23 mouse cellular contexts compared by ENCODE assay signal in the genomic region with DNA sequence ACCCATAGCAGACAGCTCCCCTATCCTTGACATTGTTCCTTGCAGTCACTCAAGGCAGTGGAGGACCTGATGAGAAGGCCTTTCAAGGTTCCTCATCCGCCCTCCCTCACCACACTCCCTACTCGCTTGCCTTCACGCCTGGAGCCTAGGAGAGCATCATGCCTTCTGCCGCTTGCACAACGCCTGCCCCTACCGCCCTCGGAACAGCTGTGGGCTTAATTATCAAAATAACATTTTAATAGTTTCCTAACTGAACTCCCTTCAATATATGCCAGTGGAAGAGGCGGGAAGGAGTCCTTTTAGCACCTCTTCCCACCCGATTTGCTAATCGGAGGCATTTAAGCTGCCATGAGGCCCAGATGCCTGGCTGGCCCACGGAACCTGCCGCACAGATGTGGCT.
DNase-seq lines count a peak whose midpoint lies in the region; TF ChIP-seq lines count a peak whose summit lies in the region.
"Had no signal": no experiment of that assay in that cellular context is flagged by ENCODE, and none has a peak within 500 bp of the region (broad histone marks: within the 10 kb centered on the region; RNA-seq: fewer than 3 reads in every experiment).

No protein-coding gene starts in this region.

- peaks cover 29% of the 10 kb centered on the region for H3K4me1 ChIP-seq in embryonic facial prominence, embryonic 10.5 days
- no peaks in the 10 kb centered on the region for H3K4me1 ChIP-seq in thymus, adult 2 months (replicated peaks; ENCODE audit: control insufficient read depth, insufficient read depth, low read length)

- TF ChIP-seq POLR2A in thymus, adult 2 months (IDR thresholded peaks at IDR 0.05; ENCODE audit: control insufficient read depth, extremely low read depth, insufficient read depth, low read length, poor library complexity): no peak

- H3K36me3 ChIP-seq in embryonic facial prominence, embryonic 10.5 days (replicated peaks): peaks cover 46% of the 10 kb centered on the region
- H3K36me3 ChIP-seq in thymus, adult 2 months (ENCODE audit: control insufficient read depth, insufficient read depth, low read length): no peaks in the 10 kb centered on the region
- H3K36me3 ChIP-seq: heart, embryonic 10.5 days; heart, embryonic 13.5 days had no signal

- H3K9me3 ChIP-seq in embryonic facial prominence, embryonic 10.5 days: no peaks in the 10 kb centered on the region
- H3K9me3 ChIP-seq: heart, embryonic 10.5 days; heart, embryonic 13.5 days had no signal

- TF ChIP-seq CTCF in thymus, adult 2 months (IDR thresholded peaks at IDR 0.05; ENCODE audit: borderline replicate concordance, control insufficient read depth, extremely low read depth, insufficient read depth, low read length, poor library complexity): no peak

- no peak overlapping the region for H3K4me3 ChIP-seq in embryonic facial prominence, embryonic 10.5 days
- H3K4me3 ChIP-seq in thymus, adult 2 months (ENCODE audit: control insufficient read depth, insufficient read depth, low read length): no peak overlapping the region
- H3K4me3 ChIP-seq: gastrocnemius, adult 2 months; heart, adult 2 months; heart, embryonic 10.5 days; heart, embryonic 13.5 days had no signal

- WGBS in embryonic facial prominence, embryonic 10.5 days: 93% methylated on average over 12 of the region's 12 CpGs
- WGBS in thymus, adult 2 months: 97% methylated on average over 12 of the region's 12 CpGs

- no peaks in the 10 kb centered on the region for H3K27me3 ChIP-seq in embryonic facial prominence, embryonic 10.5 days (replicated peaks; ENCODE audit: low read depth, poor library complexity, severe bottlenecking)
- H3K27me3 ChIP-seq in thymus, adult 2 months (ENCODE audit: control insufficient read depth, insufficient read depth, low read length): no peaks in the 10 kb centered on the region
- H3K27me3 ChIP-seq: heart, embryonic 13.5 days had no signal

- peak; percentile 14 for DNase-seq in right cerebral cortex, adult 18-20 months
- no peak for DNase-seq in right cerebral cortex, postnatal 25 days
- DNase-seq in layer of hippocampus, adult 8-10 months (ENCODE audit: low spot score in 2 of 2): peak; percentile 46 to 60
- peak; percentile 33 to 42 for DNase-seq in layer of hippocampus, postnatal 36 days
- DNase-seq in embryonic facial prominence, embryonic 10.5 days (ENCODE audit: low spot score): no peak
- no peak for DNase-seq in thymus, adult 2 months
- DNase-seq: adrenal gland, adult 2 months; adrenal gland, postnatal 14 days; cerebellum, adult 11-12 months; cerebellum, adult 8-10 months; cerebellum, postnatal 10 days; cerebellum, postnatal 36 days; embryo, embryonic 11 days; forebrain, postnatal 0 days; gastrocnemius, adult 2 months; gastrocnemius, postnatal 25 days; heart, adult 2 months; heart, postnatal 14 days; heart, postnatal 4 days had no signal

- H3K27ac ChIP-seq in embryonic facial prominence, embryonic 10.5 days (replicated peaks): no peak overlapping the region
- H3K27ac ChIP-seq in thymus, adult 2 months (ENCODE audit: control insufficient read depth, insufficient read depth, low read length): no peak overlapping the region
- H3K27ac ChIP-seq: gastrocnemius, adult 2 months; heart, adult 2 months; heart, embryonic 10.5 days; heart, embryonic 13.5 days; hindbrain, embryonic 14.5 days; hindbrain, postnatal 0 days had no signal

Comparison
In these comparisons a context has a peak if more than half of its experiments do, and no peak if none do; other contexts are left out.
1. DNase-seq: peak in right cerebral cortex, adult 18-20 months (single experiment), layer of hippocampus, adult 8-10 months (2 of 2) and layer of hippocampus, postnatal 36 days (2 of 2); none in right cerebral cortex, postnatal 25 days (single experiment), embryonic facial prominence, embryonic 10.5 days (single experiment) and thymus, adult 2 months (single experiment).